Mouse (Mus musculus) forebrain, embryonic 15.5 days (tissue): Measurements from ENCODE around the gene Slc12a6. TPM values are rescaled to one million over a fixed set of nuclear protein-coding genes. Genes with fewer than 3 reads are reported as not detected.

Source experiments
- ATAC-seq: fragments of 200-750 bp; cut with Nextera tagmentation; replicated peaks from 2 replicates; pipeline ENCODE4 v1.8.0; 2017; ENCODE audit warnings: mild to moderate bottlenecking, moderate TSS enrichment, moderate library complexity
- H3K27ac ChIP-seq: fragments of 300-500 bp; sonication (generic); replicated peaks from 2 replicates; pipeline ENCODE4 v1.5.1; 2015; ENCODE audit warnings: mild to moderate bottlenecking, inconsistent platforms
- H3K27me3 ChIP-seq: fragments of 300-500 bp; sonication (generic); 2 replicates; pipeline ENCODE4 v1.6.1; 2015; ENCODE audit warnings: inconsistent platforms
- H3K36me3 ChIP-seq: fragments of 300-500 bp; sonication (generic); 2 replicates; pipeline ENCODE4 v1.6.1; 2015; ENCODE audit warnings: mild to moderate bottlenecking, inconsistent platforms
- H3K4me1 ChIP-seq: fragments of 300-500 bp; sonication (generic); 2 replicates; pipeline ENCODE4 v1.6.1; 2015; ENCODE audit warnings: inconsistent platforms
- H3K4me2 ChIP-seq: fragments of 300-500 bp; sonication (generic); replicated peaks from 2 replicates; pipeline ENCODE4 v1.6.1; 2015; ENCODE audit warnings: mild to moderate bottlenecking, inconsistent platforms
- H3K4me3 ChIP-seq: fragments of 300-500 bp; sonication (generic); 2 replicates; pipeline ENCODE4 v1.5.1; 2015; ENCODE audit warnings: mild to moderate bottlenecking, inconsistent platforms
- H3K9ac ChIP-seq: fragments of 300-500 bp; sonication (generic); replicated peaks from 2 replicates; pipeline ENCODE4 v1.6.1; 2015; ENCODE audit warnings: mild to moderate bottlenecking, inconsistent platforms
- H3K9me3 ChIP-seq: fragments of 300-500 bp; sonication (generic); 2 replicates; pipeline ENCODE4 v1.6.1; 2016; ENCODE audit warnings: inconsistent platforms
- WGBS: fragments of 180-500 bp; shearing (Covaris S2); methylation state at CpG from one replicate; pipeline ENCODE4 v1.1.7; 2015; ENCODE audit warnings: mixed read lengths; 5-methylcytosine and 5-hydroxymethylcytosine counted together
- polyA plus RNA-seq: library from polyadenylated mRNA; unstranded; fragments of >200 nt; fragmentation: Nextera tagmentation; extraction: Ambion mirVana; gene quantifications from 2 replicates; pipeline ENCODE4 v1.2.1, GENCODE M21; 2015

Gene Slc12a6
- polyA plus RNA-seq, 1 experiment from 2014 or later, result 16.9 TPM

DNA sequence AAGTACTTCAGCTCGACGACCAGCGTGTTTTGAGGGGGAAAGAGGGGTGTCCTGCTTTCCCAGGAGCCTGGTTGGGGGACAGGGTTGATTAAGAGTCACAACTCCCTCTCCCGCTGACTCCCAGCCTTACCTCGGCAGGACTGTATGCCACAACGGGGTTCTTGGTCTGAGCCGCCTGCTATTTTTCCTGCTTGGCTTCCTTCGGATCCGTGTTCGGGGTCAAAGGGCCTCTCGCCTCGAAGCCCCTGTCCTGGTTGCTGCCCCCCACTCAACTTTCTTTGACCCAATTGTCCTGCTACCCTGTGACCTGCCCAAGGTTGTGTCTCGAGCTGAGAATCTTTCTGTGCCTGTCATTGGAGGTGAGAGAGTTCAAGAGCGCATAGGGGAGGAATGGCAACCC lies 23.8 kb upstream of the Slc12a6 start:
- WGBS, result 86% methylated on average over 14 of the region's 14 CpGs
- Histone ChIP-seq H3K4me2 (no peak overlapping the region), H3K9ac (no peak overlapping the region), H3K27ac (no peak overlapping the region), H3K9me3 (no peaks in the 10 kb centered on the region), H3K27me3 (no peaks in the 10 kb centered on the region), H3K4me3 (no peak overlapping the region), H3K4me1 (peaks cover 16% of the 10 kb centered on the region), H3K36me3 (peaks cover 16% of the 10 kb centered on the region)
- ATAC-seq, result no peak

DNA sequence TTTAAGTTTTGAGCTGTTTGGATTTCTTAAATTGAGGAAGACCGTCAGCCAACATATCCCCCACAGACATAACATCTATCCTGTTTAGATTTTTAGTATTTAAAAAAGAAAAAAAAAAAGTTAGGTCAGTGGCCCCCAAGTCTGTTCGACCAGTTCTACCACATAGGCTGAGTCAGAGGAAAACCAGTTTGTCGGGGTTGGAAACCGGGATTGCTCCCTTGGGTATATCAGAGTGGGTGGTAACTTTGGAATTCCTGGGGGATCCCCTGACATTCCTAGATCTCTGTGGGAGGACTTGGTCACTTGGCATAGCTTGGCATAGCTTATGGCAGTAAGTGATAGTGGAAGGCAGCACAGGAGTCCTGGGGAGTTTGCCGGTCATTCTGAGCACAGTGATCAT lies 20.3 kb upstream of the Slc12a6 start:
- no peaks in the 10 kb centered on the region for H3K9me3 ChIP-seq
- H3K27me3 ChIP-seq, result no peaks in the 10 kb centered on the region
- over 99% methylated on average over 5 of the region's 5 CpGs for WGBS
- peaks cover 9% of the 10 kb centered on the region for H3K4me1 ChIP-seq
- H3K4me3 ChIP-seq, result no peak overlapping the region
- H3K4me2 ChIP-seq, result no peak overlapping the region
- no peak overlapping the region for H3K9ac ChIP-seq
- H3K36me3 ChIP-seq, result peaks cover 19% of the 10 kb centered on the region
- no peak overlapping the region for H3K27ac ChIP-seq
- no peak for ATAC-seq

- H3K27me3 ChIP-seq, result no peaks in the 10 kb centered on the region
- no peak overlapping the region for H3K4me2 ChIP-seq
- no peak overlapping the region for H3K27ac ChIP-seq
- WGBS, result 95% methylated on average over 6 of the region's 6 CpGs
- H3K9me3 ChIP-seq, result no peaks in the 10 kb centered on the region
- peaks cover 19% of the 10 kb centered on the region for H3K36me3 ChIP-seq
- H3K4me1 ChIP-seq, result peaks cover under 1% of the 10 kb centered on the region; the same call in 1 of the 2 replicates
- H3K9ac ChIP-seq, result no peak overlapping the region
- ATAC-seq, result no peak
- H3K4me3 ChIP-seq, result no peak overlapping the region
These were observed 19.4 kb upstream of the Slc12a6 start for GRCm38 (mm10) chr2:112246193-112246592.

DNA sequence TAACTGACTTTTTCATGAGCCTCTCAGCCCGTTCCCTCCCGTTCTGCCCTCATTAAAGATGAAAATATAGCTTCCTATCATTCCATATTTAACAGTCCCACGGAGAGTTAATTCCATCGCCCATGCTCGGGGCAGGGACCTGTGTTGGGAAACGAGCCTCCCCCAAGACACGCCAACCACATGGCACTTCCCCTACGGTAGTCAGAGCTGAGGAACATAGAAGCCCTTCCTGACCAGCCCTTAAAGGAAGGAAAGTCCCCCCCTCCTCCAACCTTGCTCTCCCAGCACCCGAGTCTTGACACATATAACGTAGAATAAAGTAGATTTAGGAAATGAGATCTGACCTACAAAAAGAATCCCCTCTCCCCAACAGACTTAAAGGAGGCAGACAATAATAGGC lies 18.3 kb upstream of the Slc12a6 start:
- no peak overlapping the region for H3K27ac ChIP-seq
- H3K4me3 ChIP-seq, result no peak overlapping the region
- H3K27me3 ChIP-seq, result no peaks in the 10 kb centered on the region
- no peak overlapping the region for H3K4me2 ChIP-seq
- no peak overlapping the region for H3K9ac ChIP-seq
- no peaks in the 10 kb centered on the region for H3K9me3 ChIP-seq
- peaks cover 19% of the 10 kb centered on the region for H3K36me3 ChIP-seq
- no peaks in the 10 kb centered on the region for H3K4me1 ChIP-seq
- WGBS, result 91% methylated on average over 10 of the region's 10 CpGs
- no peak for ATAC-seq

- H3K4me3 ChIP-seq, result no peak overlapping the region
- no peak for ATAC-seq
- no peak overlapping the region for H3K27ac ChIP-seq
- H3K4me2 ChIP-seq, result no peak overlapping the region
- no peak overlapping the region for H3K9ac ChIP-seq
- peaks cover 10% of the 10 kb centered on the region for H3K36me3 ChIP-seq
- no peaks in the 10 kb centered on the region for H3K9me3 ChIP-seq
- WGBS, result 86% methylated on average over 10 of the region's 10 CpGs
- H3K4me1 ChIP-seq, result no peaks in the 10 kb centered on the region
- H3K27me3 ChIP-seq, result no peaks in the 10 kb centered on the region
These were observed 15.7 kb upstream of the Slc12a6 start for GRCm38 (mm10) chr2:112249780-112250453.

GRCm38 (mm10) chr2:112254675-112255515 lies 10.7 kb upstream of the Slc12a6 start:
- Histone ChIP-seq H3K9me3 (no peaks in the 10 kb centered on the region), H3K36me3 (no peaks in the 10 kb centered on the region), H3K4me1 (no peaks in the 10 kb centered on the region), H3K27me3 (no peaks in the 10 kb centered on the region), H3K4me3 (no peak overlapping the region), H3K9ac (no peak overlapping the region), H3K27ac (no peak overlapping the region), H3K4me2 (no peak overlapping the region)
- ATAC-seq, result no peak
- WGBS, result 71% methylated on average over 7 of the region's 7 CpGs

DNA sequence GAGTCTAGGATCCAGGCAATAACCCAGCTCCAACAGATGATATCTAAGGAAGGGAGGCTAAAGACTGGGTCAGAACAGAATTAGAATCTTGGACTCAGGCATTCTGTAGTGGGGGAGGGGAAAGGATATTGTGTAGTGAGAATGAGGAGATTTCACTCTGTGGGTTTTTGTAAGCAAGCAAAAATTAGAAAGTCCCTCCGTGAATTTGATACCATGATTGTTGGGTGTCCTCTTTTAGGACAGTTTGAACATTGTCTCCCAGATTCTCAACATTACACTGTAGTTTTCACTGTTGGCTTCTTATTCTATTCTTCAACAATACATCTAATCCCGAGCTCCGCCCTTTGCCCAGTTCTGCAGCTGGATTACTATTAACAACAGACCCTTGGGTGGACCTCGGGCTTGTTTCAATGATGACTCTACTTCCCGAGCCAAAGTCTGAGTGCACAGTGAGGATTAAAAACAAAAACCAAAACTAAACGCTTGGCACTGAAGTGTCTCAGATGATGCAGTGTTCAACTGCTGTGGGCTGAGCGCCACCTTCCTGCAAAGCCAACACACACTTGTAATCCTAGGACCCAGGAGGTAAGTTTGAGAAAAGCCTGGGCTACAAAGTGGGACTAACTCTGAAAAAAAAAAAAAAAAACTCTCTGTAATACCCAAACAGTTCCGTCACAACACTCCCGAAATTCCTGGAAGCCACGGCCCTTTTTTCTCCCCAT lies 6.2 kb upstream of the Slc12a6 start, which contains the start of gene Nutm1:
TSS of gene Nutm1 (minus strand) at position 51 of the 722 bp plus-strand sequence.
- Histone ChIP-seq H3K36me3 (no peaks in the 10 kb centered on the region), H3K9ac (no peak within 1 kb of the TSS), H3K4me1 (peaks cover 11% of the 10 kb centered on the region), H3K4me3 (no peak within 1 kb of the TSS), H3K27ac (no peak within 1 kb of the TSS), H3K4me2 (no peak within 1 kb of the TSS), H3K27me3 (no peaks in the 10 kb centered on the region), H3K9me3 (no peaks in the 10 kb centered on the region)
- no peak for ATAC-seq
- 68% methylated on average over 10 of the region's 10 CpGs for WGBS

GRCm38 (mm10) chr2:112261748-112262653 lies 3.6 kb upstream of the Slc12a6 start, which contains the start of gene Nop10:
Gene Nop10 (plus strand): TSS chr2:112261926.
- peak within 1 kb of the TSS; percentile 64 for H3K9ac ChIP-seq
- H3K27me3 ChIP-seq, result no peaks in the 10 kb centered on the region
- H3K36me3 ChIP-seq, result no peaks in the 10 kb centered on the region
- no peaks in the 10 kb centered on the region for H3K9me3 ChIP-seq
- peak; percentile 65 for ATAC-seq
- H3K4me1 ChIP-seq, result peaks cover 25% of the 10 kb centered on the region
- WGBS, result under 1% methylated on average over 36 of the region's 36 CpGs
- H3K4me2 ChIP-seq, result peak within 1 kb of the TSS; percentile 54
- H3K27ac ChIP-seq, result peak within 1 kb of the TSS; percentile 71
- peak within 1 kb of the TSS; percentile 68 for H3K4me3 ChIP-seq

- WGBS, result 35% methylated on average over 4 of the region's 4 CpGs
- peak overlapping the region; percentile 64 for H3K9ac ChIP-seq
- H3K36me3 ChIP-seq, result no peaks in the 10 kb centered on the region
- peaks cover 34% of the 10 kb centered on the region for H3K4me1 ChIP-seq
- no peak for ATAC-seq
- no peaks in the 10 kb centered on the region for H3K9me3 ChIP-seq
- H3K27me3 ChIP-seq, result no peaks in the 10 kb centered on the region
- H3K4me3 ChIP-seq, result peak overlapping the region; percentile 68
- H3K4me2 ChIP-seq, result peak overlapping the region; percentile 54
- H3K27ac ChIP-seq, result no peak overlapping the region
These were observed 2.8 kb upstream of the Slc12a6 start for GRCm38 (mm10) chr2:112262779-112263295.

- no peak overlapping the region for H3K4me2 ChIP-seq
- H3K4me1 ChIP-seq, result peaks cover 45% of the 10 kb centered on the region
- H3K9me3 ChIP-seq, result no peaks in the 10 kb centered on the region
- H3K27ac ChIP-seq, result no peak overlapping the region
- H3K36me3 ChIP-seq, result no peaks in the 10 kb centered on the region
- no peaks in the 10 kb centered on the region for H3K27me3 ChIP-seq
- 79% methylated on average over 4 of the region's 4 CpGs for WGBS
- H3K9ac ChIP-seq, result no peak overlapping the region
- H3K4me3 ChIP-seq, result no peak overlapping the region
- no peak for ATAC-seq
These were observed 1.3 kb upstream of the Slc12a6 start for GRCm38 (mm10) chr2:112264364-112264763.

DNA sequence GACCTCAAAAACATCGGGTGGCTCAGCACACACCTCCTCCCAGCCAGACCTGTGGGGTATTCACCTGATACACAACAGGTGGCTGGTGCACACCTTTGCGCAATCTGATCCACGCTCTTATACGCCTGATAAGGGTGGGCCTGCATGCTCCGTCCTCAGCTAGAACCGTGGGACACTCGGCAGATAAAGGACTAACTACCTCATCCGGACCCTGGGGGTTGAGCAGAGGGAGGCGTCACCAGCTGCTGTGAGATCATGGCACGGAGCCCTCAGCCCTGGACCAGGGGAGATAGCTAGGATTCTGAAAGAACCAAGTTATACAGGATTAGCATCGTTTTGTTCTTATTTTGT lies 592 bp downstream of the Slc12a6 start, which contains the start of gene Gm21985:
TSS of gene Gm21985 (plus strand) at position 73 of the 351 bp plus-strand sequence.
- Histone ChIP-seq H3K27me3 (no peaks in the 10 kb centered on the region), H3K4me1 (peaks cover 54% of the 10 kb centered on the region), H3K4me3 (peak within 1 kb of the TSS; percentile 66), H3K9ac (peak within 1 kb of the TSS; percentile 78), H3K36me3 (no peaks in the 10 kb centered on the region), H3K4me2 (peak within 1 kb of the TSS; percentile 72), H3K9me3 (no peaks in the 10 kb centered on the region), H3K27ac (peak within 1 kb of the TSS; percentile 90)
- WGBS, result under 1% methylated on average over 11 of the region's 11 CpGs
- peak; percentile 24 for ATAC-seq
